Mouse (Mus musculus) CD4-positive, CD25-positive, alpha-beta regulatory T cell, adult 4 months (primary cell): Measurements from ENCODE around the gene Zp3r. TPM values are rescaled to one million over a fixed set of nuclear protein-coding genes. Genes with fewer than 3 reads are reported as not detected.

Experiments used
- polyA plus RNA-seq, 2 experiments: library from polyadenylated mRNA; unstranded; fragments of 100-300 nt; shearing (Covaris generic); gene quantifications; one replicate each; pipeline ENCODE4 v1.2.1; 2017

The Zp3r gene
- polyA plus RNA-seq, 2 experiments from 2014 or later = not detected

Other genes with a start within 250 kb of the Zp3r start
- not detected for gene Cd55b, start 206.6 kb downstream of the Zp3r start, polyA plus RNA-seq
- gene Cd55, start 166.9 kb downstream of the Zp3r start, polyA plus RNA-seq = 10 to 100 TPM; 32.3 to 39.3 TPM
- not detected for gene C4bp, start 32.0 kb upstream of the Zp3r start, polyA plus RNA-seq
- not detected for gene Gm29427, start 86.2 kb upstream of the Zp3r start, polyA plus RNA-seq
- gene Yod1, start 87.7 kb upstream of the Zp3r start, polyA plus RNA-seq = 10 to 100 TPM; 20.7 to 21.8 TPM
- 1 to 10 TPM; 2.2 to 5.2 TPM for gene Pfkfb2, start 99.6 kb upstream of the Zp3r start, polyA plus RNA-seq
- under 1 TPM in 1 of 2 experiments, not detected in 1; 0.15 TPM for gene AA986860, start 102.4 kb upstream of the Zp3r start, polyA plus RNA-seq
- under 1 TPM; 0.43 to 0.71 TPM for gene Fcamr, start 171.3 kb upstream of the Zp3r start, polyA plus RNA-seq
- gene Pigr, start 197.1 kb upstream of the Zp3r start, polyA plus RNA-seq = under 1 TPM in 1 of 2 experiments, not detected in 1; 0.98 TPM
- 1 to 10 TPM; 2.0 to 4.4 TPM for gene Fcmr, start 236.0 kb upstream of the Zp3r start, polyA plus RNA-seq